Mouse (Mus musculus) left cerebral cortex, postnatal 14 days (tissue): ENCODE measurements at regions not wholly inside any gene's neighbourhood (a gene's known extent, or its start where the extent isn't known, plus 50 kb on each side); places are given as distances from the start of the nearest gene placed in this dataset.

Experiments used
- DNase-seq, 2 experiments: peaks; one replicate each; pipeline ENCODE4 v3.0.0; 2021 to 2022; ENCODE audit warnings: low spot score in 2 of 2, mixed read lengths in 1 of 2
- intact Hi-C: fragments of 180-260 bp; cut with DNase I; formaldehyde crosslinking; loops from one replicate; pipeline ENCODE4 v1.15.1; 2025

DNA sequence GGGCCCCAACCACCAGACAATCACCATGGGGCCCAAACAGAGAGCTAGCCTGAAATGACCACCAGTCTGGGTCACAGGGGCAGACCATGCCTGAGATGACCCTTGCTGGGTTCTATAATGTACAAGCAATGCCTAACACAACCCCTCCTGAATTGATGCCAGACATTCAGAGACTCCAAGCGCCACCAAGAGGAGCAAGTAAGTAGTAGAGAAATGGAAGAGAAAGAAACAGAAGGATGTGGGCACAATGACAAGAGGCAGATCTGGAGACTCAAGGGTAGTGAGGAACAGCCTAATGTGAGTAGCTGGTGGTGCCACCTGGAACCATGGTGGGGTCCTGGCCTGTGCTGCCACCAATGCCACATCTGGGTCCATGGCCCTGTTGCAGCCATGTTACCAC is 566.6 kb upstream of the Adamts9 start:
- intact Hi-C loops: no loop called here
- peak in 1 of 2 experiments; percentile 10 for DNase-seq

GRCm38 (mm10) chr6:93497824-93498223 is 554.5 kb upstream of the Adamts9 start:
- DNase-seq: no peak
- intact Hi-C loops: no loop called here

GRCm38 (mm10) chr6:93488441-93488955 is 545.2 kb upstream of the Adamts9 start:
- peak; percentile 22 to 64 for DNase-seq
- intact Hi-C loops: no loop called here

DNA sequence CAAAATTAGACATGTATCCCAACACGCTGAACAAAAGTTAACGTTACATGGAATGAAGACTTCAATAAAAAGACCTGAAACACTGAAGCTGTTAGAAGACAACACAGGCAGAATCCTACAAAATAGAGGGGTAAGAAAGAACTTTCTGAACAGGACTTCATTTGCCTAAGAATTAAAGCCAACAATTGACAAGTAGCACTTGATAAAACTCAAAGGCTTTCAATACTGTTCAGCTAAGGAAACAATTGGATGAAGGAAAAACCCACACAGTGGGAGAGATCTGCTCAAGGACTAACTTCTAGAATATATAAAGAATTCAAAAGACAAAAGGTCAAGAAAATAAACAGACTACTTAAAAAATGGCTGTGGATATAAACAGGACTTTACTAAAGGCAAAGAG is 535.2 kb upstream of the Adamts9 start:
- DNase-seq: no peak
- intact Hi-C loops: no loop called here

DNA sequence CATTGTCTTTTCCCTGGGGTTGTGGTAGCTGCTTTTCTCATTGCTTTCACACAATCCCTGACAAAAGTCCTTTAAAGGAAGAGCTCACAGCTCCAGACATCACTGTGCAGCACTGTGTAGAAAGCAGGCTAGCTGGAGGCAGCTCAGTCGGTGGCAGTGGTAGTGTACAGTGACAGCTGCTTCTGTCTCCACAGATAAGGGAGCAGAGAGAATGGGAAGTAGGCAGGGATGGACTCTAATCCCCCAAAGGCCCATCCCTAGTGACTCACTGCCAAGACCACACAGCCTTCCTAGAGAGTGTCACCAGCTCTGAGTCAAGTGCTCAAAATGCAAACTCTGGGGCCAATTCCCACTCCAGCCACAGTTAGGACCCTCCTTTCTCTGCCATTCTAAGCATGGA is 531.7 kb upstream of the Adamts9 start:
- no peak for DNase-seq
- intact Hi-C loops: no loop called here

GRCm38 (mm10) chr6:93467867-93468266 is 524.6 kb upstream of the Adamts9 start:
- no peak for DNase-seq
- intact Hi-C loops: no loop called here

DNA sequence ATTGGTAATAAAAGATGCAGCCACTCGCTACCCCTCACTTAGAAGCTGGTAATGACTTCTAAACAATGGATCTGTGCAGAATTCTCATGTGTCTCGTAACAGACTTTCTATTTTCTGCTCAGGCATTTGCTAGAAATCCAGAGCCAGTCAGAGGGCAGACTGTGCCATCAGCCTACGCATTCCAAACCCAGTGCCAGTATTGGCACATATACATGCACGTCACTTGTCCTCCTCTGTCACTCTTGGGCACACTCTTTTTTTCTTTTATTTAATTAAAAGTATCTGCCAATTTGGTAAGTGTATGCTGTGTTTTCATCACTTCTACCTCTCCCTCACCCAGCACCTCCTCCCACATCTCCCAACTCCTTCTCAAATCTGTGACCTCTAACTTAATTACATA is 519.6 kb upstream of the Adamts9 start:
- DNase-seq: peak in 1 of 2 experiments; percentile 22
- intact Hi-C loops: no loop called here

DNA sequence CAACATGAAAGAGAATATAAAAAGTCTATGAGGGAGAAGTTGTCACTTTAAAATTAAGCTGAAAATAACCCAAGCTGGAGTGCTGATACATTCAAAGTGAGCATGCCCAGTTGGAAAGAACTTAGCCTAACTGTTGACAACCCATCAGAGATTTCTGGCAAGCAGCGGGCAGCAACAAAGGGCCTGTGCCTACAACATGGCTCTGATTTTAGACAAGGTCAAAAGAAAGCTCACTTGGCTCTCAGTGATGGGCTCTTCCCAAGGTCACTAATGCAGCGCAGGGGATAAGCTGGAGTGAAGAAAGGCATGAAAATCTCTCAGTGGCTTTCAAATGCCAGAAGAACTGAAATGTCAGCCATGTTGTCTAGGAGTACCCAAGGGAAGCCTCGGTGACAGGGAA is 518.1 kb upstream of the Adamts9 start:
- no peak for DNase-seq
- intact Hi-C loops: no loop called here

DNA sequence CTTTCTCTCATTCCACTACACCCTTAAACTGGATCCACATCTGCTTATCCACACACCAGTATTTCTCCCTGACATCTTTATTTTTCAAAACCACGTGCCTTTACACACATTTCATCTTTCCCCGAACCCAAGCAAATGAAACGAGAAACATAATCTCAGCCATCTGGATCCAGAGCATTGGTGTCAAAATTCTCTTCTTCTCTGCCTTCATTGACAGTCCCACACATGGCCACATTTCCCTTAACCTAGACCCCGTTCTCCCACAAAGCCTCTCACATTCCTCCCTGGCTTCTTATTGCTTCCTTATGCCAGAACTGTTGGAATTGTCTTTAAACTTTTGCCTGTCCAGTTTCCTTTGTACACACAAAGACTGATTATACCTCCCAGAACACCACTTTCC is 514.3 kb upstream of the Adamts9 start:
- intact Hi-C loops: no loop called here
- DNase-seq: no peak

DNA sequence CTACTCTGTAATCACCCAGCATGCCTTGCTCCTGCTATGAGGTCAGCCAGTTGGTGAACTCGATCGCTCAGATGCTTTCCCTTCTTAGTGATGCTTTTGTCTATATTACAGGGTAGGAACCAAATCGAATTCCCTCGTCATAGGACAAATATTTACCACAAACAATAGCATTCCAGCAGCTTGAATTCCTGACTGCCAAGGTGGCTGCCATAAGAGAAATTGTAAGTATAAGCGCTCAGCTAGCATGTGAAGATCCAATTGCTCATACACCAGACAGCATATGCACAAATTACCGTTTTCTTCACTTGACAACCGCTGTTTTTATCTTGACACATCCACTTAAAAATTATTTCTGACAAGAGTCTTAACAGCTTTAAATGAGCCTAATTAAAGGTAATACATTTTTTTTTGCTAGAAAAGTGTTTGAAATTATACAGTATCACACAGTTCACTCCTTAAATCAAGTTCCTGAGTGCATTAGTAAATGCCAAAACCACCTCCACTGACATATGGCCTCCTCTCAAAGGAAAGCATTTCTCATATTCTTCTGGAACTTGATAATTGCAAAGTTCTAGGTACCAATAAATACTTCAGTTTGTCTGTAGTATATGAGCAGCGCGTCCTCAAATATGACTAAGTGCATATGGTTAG is 513.2 kb upstream of the Adamts9 start:
- DNase-seq: no peak
- intact Hi-C loops: no loop called here

- intact Hi-C loops: loop anchor here (1.0 to 10.0 kb wide), 2 partner anchors 501 to 658 kb away; partner anchors contain the start of gene Adamts9
- DNase-seq: no peak
Observed at GRCm38 (mm10) chr6:93445568-93445967, 502.3 kb upstream of the Adamts9 start.

DNA sequence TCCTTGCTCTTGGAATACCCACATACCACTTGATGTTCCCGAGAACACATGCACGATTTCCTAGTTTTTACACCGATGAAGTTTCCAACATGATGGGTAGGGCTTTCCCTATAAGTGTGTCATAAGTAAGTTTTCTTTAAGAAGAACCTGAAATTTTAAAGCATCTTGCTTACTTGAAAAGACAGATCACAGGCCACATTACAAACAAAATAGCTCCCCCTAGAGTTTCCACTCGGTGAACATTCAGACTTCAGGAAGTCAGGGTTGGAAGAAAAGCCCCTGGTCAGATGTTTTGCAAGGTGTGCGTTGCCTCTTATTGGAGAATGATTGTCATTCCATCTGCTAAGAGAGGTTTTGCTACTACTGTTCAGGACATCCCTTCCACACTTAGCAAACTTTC is 501.8 kb upstream of the Adamts9 start:
- intact Hi-C loops: loop anchor here (1.0 to 10.0 kb wide), 2 partner anchors 500 to 658 kb away; partner anchors contain the start of gene Adamts9
- DNase-seq: peak; percentile 41 to 43

GRCm38 (mm10) chr6:93443766-93444557 is 500.7 kb upstream of the Adamts9 start:
- intact Hi-C loops: loop anchor here (10.0 kb wide), 1 partner anchor 499 kb away; the partner anchor contains the start of gene Adamts9

DNA sequence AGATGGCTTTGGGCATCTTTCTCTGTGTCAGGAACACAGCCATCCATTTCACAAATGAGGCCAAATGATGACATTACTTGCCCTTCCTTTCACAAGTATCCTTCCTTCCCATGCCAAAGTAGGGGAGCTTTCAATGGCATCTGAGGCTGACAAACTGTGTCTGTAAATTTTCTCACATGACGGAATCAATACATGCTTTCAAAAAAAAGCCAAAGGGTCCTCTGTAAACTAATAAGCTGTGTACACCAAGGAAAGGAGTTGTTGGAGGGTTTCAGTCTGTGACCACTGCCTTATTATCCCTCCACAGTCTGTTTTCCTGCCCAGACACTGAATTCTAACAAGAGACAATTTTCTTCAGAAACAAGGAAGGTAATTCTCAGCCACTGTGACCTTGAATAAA is 490.2 kb upstream of the Adamts9 start:
- intact Hi-C loops: no loop called here
- DNase-seq: no peak

More at GRCm38 (mm10) chr6:93443766-93444557, 500.7 kb upstream of the Adamts9 start:
- DNase-seq: no peak

DNA sequence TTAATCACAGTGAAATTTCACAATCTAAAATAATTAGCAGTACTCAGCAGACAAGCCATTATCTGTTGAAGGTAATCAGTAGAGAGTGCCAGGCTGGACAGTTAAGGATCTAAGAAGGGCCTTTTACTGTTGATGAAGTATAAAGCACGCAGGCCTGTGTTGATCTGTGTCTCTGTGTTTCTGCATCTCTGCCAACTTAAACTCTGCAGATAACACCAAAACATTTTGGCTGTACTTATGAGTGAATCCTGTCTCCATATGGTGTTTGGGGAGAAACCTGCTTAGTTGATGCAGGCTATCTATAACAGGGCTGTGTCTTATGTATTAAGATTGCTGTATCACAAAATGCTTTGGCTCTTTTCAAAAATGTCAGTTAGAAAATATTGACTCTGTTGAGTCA is 482.8 kb upstream of the Adamts9 start:
- no peak for DNase-seq
- intact Hi-C loops: no loop called here

DNA sequence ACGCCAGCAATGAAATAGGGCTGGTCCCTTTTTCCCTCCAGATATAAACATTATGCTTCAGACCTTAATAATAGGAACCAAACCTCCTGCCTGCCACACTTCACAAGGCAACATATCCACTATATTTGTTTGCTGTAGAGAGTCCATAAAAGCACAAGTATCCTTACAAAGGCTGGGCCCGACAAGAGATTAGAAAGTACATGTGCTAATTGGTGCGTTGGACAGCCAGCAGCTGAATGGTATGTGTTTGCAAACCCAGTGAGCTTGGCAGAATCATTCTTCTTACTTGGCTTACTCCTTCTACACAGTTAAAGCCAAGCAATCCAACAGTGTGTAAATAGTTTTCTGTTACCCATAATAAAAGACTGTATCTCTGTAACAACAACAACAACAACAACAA is 479.6 kb upstream of the Adamts9 start:
- no peak for DNase-seq
- intact Hi-C loops: no loop called here

- intact Hi-C loops: no loop called here
- no peak for DNase-seq
Observed at GRCm38 (mm10) chr6:93422253-93422652, 479.0 kb upstream of the Adamts9 start.

DNA sequence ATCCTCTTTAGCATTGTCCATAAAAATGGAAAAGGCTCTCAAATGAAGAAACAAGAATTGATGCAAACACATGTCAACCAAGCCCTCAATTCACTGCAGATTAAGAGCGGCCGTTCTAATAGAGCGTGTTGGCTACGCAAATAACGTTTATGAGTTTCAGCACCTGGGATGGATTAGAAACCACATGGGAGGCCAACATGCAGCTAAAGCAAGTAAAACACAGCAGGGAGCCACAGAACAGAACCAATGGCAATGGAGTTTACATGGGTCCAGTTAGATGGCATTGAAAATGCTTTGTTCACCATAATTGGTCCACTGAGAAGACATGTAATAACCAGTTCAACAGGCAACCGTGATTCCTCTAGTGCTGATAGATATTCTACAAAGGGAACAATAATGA is 474.3 kb upstream of the Adamts9 start:
- no peak for DNase-seq
- intact Hi-C loops: no loop called here

- intact Hi-C loops: no loop called here
- DNase-seq: no peak
Observed at GRCm38 (mm10) chr6:93416006-93416405, 472.7 kb upstream of the Adamts9 start.

DNA sequence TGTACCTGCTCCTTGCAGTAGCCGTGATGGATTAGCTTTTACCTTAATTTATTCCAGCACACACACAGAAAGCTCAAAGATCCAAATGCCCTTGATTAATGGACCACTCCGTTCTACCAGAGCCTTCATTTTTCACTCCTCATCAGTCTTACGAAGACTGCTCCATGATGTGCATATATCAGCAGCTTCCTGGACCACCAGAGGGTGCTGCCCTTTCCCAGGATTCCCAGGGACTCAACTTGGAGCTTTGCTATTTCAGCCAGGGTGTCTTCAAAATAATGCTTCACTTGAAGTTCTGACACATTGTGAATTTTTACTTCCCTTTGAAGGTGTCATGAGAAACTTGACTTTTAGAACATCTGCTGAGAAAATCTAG is 467.8 kb upstream of the Adamts9 start:
- no peak for DNase-seq
- intact Hi-C loops: no loop called here
